15 mouse cellular contexts compared by ENCODE assay signal in the genomic region with DNA sequence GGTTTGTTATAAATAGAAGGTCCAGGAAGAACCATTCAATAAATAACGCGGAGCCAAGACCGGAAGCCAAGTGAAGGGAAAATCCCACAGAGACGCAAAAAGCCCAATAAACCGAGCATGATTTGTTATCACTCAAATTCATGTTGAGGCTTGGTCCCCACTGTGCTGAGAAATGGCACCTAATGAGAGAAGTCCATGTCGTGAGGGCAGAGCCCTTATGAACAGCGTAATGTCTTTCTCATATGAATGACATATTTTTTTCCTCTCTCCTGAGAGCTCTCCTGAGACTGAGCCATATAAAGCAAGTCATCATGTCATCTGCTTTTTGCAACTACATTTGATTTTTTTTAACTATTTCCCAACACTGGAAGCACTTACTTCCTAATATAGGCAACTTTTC.
"Had no signal": no experiment of that assay in that cellular context is flagged by ENCODE, and none has a peak within 500 bp of the region (broad histone marks: within the 10 kb centered on the region; RNA-seq: fewer than 3 reads in every experiment).

No protein-coding gene starts in this region.

- H3K4me3 ChIP-seq: layer of hippocampus, adult 2 months; liver, embryonic 15.5 days; midbrain, embryonic 13.5 days had no signal

- ATAC-seq: inflammation-experienced regulatory T-cells, adult 6 months; midbrain, embryonic 13.5 days had no signal

- DNase-seq: kidney, adult 18-20 months; kidney, postnatal 4 days; lung, adult 2 months; lung, postnatal 10 days; retina, postnatal 1 day; right cerebral cortex, postnatal 4 days; spleen, adult 18-20 months; thymus, adult 18-20 months; thymus, postnatal 14 days had no signal

- H3K9ac ChIP-seq: liver, embryonic 15.5 days; midbrain, embryonic 13.5 days had no signal

- H3K36me3 ChIP-seq: liver, embryonic 15.5 days; midbrain, embryonic 13.5 days had no signal

- H3K4me1 ChIP-seq: liver, embryonic 15.5 days; midbrain, embryonic 13.5 days had no signal

- H3K27me3 ChIP-seq: liver, embryonic 15.5 days; midbrain, embryonic 13.5 days had no signal

- H3K4me2 ChIP-seq: liver, embryonic 11.5 days; liver, embryonic 15.5 days; midbrain, embryonic 13.5 days had no signal

- H3K9me3 ChIP-seq: liver, embryonic 15.5 days; midbrain, embryonic 13.5 days had no signal

- H3K27ac ChIP-seq: layer of hippocampus, adult 2 months; liver, embryonic 15.5 days; macrophage; midbrain, embryonic 13.5 days had no signal
